20 mouse cellular contexts compared by ENCODE assay signal in the genomic region with DNA sequence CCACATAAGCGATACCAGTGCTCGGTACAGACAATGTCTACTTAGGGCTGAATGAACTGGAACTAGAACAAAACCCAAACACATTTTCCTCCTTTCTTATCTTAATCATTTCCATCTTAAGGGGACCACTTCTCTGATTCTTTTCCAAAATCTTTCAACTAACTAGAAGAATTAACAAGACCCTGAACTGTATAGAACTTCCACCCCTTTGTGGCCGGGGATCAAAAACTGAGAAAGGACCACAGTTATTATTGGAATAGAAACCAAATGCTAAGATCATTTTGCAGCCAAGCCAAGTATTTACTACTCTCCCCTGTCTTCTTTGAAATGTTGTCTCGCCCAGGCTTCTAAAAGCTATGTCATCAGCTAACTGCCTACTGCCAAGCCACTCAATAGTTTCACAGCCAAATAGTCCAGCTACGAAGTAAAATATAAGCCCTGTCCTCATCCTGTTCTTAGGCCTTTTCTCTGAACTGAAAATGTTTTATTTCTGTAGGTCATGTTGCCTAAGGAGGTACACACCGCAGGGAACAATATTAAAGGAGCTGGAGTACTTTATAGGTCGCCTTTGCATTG.
"Had no signal": no experiment of that assay in that cellular context is flagged by ENCODE, and none has a peak within 500 bp of the region (broad histone marks: within the 10 kb centered on the region; RNA-seq: fewer than 3 reads in every experiment).

No protein-coding gene starts in this region.

- H3K27ac ChIP-seq: intestine, embryonic 15.5 days; left cerebral cortex, adult 2 months; limb, embryonic 12.5 days; liver, embryonic 14.5 days; midbrain, embryonic 12.5 days; neural tube, embryonic 13.5 days; stomach, embryonic 15.5 days had no signal

- H3K9me3 ChIP-seq: intestine, embryonic 15.5 days; limb, embryonic 12.5 days; midbrain, embryonic 12.5 days; neural tube, embryonic 13.5 days; stomach, embryonic 15.5 days had no signal

- H3K4me3 ChIP-seq: intestine, embryonic 15.5 days; left cerebral cortex, adult 2 months; limb, embryonic 12.5 days; midbrain, embryonic 12.5 days; myocyte; neural tube, embryonic 13.5 days; stomach, embryonic 15.5 days had no signal

- H3K36me3 ChIP-seq: intestine, embryonic 15.5 days; limb, embryonic 12.5 days; midbrain, embryonic 12.5 days; neural tube, embryonic 13.5 days; stomach, embryonic 15.5 days had no signal

- DNase-seq: kidney, adult 18-20 months; kidney, postnatal 36 days; layer of hippocampus, postnatal 36 days; liver, postnatal 0 days; lung, postnatal 14 days; lung, postnatal 4 days; retina, postnatal 1 day; right cerebral cortex, postnatal 25 days; spleen, adult 18-20 months; thymus, postnatal 25 days had no signal

- H3K4me1 ChIP-seq: intestine, embryonic 15.5 days; limb, embryonic 12.5 days; midbrain, embryonic 12.5 days; stomach, embryonic 15.5 days had no signal

- H3K9ac ChIP-seq: intestine, embryonic 15.5 days; limb, embryonic 12.5 days; liver, embryonic 14.5 days; liver, postnatal 0 days; midbrain, embryonic 12.5 days; neural tube, embryonic 13.5 days; stomach, embryonic 15.5 days had no signal

- H3K27me3 ChIP-seq: intestine, embryonic 15.5 days; limb, embryonic 12.5 days; midbrain, embryonic 12.5 days; neural tube, embryonic 13.5 days; stomach, embryonic 15.5 days had no signal

- H3K4me2 ChIP-seq: intestine, embryonic 15.5 days; limb, embryonic 12.5 days; liver, embryonic 11.5 days; midbrain, embryonic 12.5 days; neural tube, embryonic 13.5 days; stomach, embryonic 15.5 days had no signal

- ATAC-seq: intestine, embryonic 15.5 days; liver, postnatal 0 days; midbrain, embryonic 16.5 days had no signal
